Mouse (Mus musculus) heart, postnatal 14 days (tissue): ENCODE data around the gene Iars2. TPM values are rescaled to one million over a fixed set of nuclear protein-coding genes. Genes with fewer than 3 reads are reported as not detected.

ENCODE experiments used
- DNase-seq, 2 experiments: peaks; one replicate each; pipeline ENCODE4 v3.0.0; 2021 to 2022
- intact Hi-C: fragments of 180-260 bp; cut with DNase I; formaldehyde crosslinking; loops from one replicate; pipeline ENCODE4 v1.15.1; 2025
- long read RNA-seq, 2 experiments: library from polyadenylated mRNA; stranded (forward); transcript quantifications; one replicate each; pipeline ENCODE4 v2.0.0; 2021
- total RNA-seq, 2 experiments: library from RNA; stranded (reverse); gene quantifications; 2 replicates each; pipeline ENCODE4 v1.2.3; 2021

Gene Iars2
- total RNA-seq, result 10 to 100 TPM; 68.3 to 69.7 TPM
- long read RNA-seq, experiment 1, full-length matches to known transcripts, result 59 of 69 reads
- long read RNA-seq, experiment 1, partial matches to known transcripts, result 10 of 69 reads
- long read RNA-seq, experiment 1, other reads (novel, unspliced or antisense), result 0 of 69 reads
- long read RNA-seq, experiment 2, full-length matches to known transcripts, result 81 of 94 reads
- long read RNA-seq, experiment 2, partial matches to known transcripts, result 12 of 94 reads
- long read RNA-seq, experiment 2, other reads (novel, unspliced or antisense), result 1 of 94 reads

DNA sequence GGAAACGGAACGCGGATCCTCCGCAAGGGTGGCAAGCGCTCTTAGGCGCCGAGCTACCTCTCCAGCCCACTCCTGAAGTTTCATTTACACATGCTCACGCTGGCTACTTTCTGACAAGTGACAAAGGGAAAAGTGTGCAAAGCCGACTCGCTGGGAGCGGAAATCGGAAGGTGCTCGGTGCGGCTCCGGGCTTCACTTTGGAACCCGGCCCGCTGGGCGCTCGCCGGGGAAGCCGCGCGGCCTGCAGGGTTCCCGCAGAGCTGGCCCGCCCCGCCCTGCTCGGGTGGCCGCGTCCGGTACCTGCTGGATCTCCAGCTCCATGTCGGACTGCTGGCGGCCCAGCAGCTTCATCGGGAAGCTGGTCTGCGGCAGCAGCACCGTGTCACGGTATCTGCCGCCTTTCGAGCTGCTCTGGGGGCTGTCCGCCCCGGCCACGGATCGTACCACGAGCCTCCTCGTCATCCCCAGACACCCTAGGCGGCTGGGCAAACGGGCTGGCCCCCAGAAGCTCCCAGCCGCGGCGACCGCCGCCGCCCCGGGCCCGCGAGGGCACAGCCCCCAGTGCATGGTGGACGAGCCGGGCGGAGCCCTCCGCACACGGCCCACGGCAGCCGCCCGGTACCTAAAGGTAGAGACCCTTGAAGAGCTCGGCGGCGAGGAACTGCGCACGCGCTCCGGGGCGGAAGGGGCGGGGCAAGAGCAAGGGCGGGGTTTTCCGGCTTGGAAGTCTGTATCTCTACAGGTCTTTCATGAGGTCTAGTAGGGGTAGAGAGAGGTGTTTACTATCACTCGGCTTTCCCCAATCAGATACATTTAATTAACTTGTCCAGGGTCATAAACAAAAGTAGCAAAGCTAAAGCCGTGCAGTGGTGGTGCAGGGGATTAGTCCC is at the start of gene Iars2:
Gene Iars2, minus strand, starts transcription at position 676 of the 890 bp plus-strand sequence.
- DNase-seq, result peak; percentile 92 to 94
- intact Hi-C loops, result no loop called here

DNA sequence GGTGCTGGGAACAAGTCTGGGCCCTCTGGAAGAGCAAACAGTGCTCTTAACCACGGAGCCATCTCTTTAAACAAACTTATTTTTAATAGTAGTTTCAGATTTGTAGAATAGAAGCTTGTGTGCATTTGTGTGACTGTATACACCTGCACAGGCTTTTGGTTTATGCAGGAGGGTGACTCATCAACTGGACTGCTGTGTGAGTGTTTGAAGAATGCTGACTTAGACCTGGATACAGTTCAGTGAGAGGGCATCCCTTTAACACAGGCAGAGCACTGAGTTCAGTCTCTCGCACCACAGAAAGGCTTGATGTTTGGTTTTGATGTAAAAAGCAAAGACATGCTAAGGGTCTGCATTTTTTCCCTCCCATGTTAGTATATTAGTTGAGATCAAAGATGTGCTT is 48.2 kb upstream of the Iars2 start:
- DNase-seq, result no peak
- intact Hi-C loops, result no loop called here

- intact Hi-C loops, result no loop called here
- DNase-seq, result no peak
Measured at GRCm38 (mm10) chr1:185376390-185376789, 47.2 kb upstream of the Iars2 start.

GRCm38 (mm10) chr1:185369979-185370378 is 40.8 kb upstream of the Iars2 start:
- no peak for DNase-seq
- intact Hi-C loops, result no loop called here

DNA sequence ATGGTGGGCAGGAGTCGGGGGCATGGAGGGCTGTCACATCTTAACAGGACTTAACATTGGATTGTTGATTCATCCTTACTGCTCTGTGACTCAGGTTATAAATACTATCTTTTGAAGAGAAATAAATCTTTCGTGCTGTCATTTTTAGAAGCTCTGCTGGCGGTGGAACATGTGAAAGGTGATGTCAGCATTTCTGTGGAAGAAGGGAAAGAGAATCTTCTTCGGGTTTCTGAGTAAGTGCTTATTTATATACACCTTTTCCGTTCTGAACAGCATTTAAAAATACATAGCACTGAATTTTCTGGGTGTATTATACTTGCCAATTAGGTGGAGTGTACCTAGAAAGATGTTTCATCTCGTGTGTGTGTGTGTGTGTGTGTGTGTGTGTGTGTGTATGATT is 38.2 kb upstream of the Iars2 start:
- intact Hi-C loops, result no loop called here
- DNase-seq, result no peak

- no peak for DNase-seq
- intact Hi-C loops, result no loop called here
Measured at GRCm38 (mm10) chr1:185364183-185364540, 35.0 kb upstream of the Iars2 start.

GRCm38 (mm10) chr1:185363526-185364182 is 34.5 kb upstream of the Iars2 start:
- DNase-seq, result peak; percentile 33 to 48
- intact Hi-C loops, result no loop called here

DNA sequence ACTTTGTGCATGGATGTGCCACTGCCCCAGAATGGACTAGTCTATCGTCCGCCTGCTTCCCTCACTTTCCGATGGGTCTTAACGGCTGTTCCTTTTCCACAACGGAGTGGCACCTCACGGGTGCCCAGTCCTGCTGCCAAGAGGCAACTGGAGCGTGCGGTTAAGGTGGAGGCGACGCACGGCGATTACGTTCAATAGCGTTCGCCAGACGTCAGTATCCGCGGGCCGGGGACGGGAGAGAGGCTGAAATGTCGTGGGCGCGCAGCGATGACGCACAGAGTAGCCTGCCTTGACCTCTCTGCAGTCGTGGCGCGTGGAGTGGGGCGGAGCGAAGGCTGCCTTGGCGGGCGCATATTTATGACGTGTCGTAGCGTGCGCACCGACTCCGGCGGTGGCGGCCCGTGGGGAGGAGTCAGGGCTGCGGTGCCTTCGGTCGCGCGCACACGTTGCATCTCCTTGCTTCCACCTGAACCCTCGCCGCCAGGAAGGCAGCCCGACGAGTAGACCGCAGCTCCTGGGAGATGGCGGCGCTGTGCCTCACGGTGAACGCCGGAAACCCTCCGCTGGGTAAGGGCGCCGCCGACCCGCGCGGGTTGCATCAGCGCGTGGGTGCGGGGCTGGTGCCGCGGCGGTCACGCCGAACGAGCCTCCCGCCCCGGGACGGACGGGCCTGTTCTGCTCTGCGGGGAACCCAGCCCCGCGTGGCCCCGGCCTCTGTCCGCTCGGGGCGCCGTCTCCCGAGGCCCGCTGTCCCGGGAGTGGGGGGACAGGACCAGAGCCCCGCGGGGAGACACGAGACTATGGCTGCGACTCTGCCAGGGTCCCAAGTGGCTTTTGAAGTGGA is 33.7 kb upstream of the Iars2 start, which contains the start of gene Eprs:
Gene Eprs, plus strand, starts transcription at position 368 of the 844 bp plus-strand sequence.
- DNase-seq, result peak; percentile 98 to 100
- intact Hi-C loops, result no loop called here

- DNase-seq, result no peak
- intact Hi-C loops, result loop anchor here (2.0 kb wide), 1 partner anchor 23 kb away; no protein-coding TSS in a partner anchor
Measured at GRCm38 (mm10) chr1:185358211-185358610, 29.0 kb upstream of the Iars2 start.

DNA sequence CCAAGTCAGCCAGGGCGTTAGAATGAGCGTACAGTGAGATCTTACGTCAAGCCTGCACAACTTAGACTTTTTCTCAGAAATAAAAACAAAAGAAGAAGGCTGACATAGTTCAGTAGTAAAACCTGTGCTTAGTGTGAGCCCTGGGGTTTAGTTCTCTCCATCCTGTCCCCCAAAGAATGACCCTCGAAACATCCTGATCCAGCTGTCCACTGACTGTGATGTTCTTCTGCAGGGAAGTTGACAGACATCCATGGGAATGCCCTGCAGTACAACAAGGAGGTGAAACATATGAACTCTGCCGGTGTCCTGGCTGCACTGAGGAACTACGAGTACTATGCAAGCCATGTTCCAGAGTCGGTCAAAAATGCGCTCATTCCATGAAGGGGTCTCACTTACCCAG is 27.1 kb upstream of the Iars2 start:
- no peak for DNase-seq
- intact Hi-C loops, result no loop called here

DNA sequence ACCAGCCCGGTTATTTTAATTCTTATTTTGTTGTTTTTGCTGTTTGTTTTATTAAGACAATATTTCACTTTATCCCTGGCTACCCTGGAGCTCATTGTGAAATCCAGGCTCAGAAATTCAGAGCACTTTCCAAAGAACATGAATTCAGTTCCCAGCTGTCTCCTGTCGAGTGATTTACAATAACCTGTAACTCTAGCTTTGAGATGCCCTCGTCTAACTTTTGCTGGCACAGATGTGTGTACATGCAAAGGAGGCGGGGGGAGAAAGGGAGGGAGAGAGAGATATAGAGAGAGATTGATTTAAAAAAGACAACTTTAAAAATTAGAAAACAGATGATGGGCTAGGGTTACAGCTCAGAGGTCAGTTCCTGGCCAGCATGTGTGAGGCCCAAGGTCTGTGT is 25.5 kb upstream of the Iars2 start:
- intact Hi-C loops, result no loop called here
- no peak for DNase-seq

GRCm38 (mm10) chr1:185353351-185353750 is 24.2 kb upstream of the Iars2 start:
- no peak for DNase-seq
- intact Hi-C loops, result no loop called here

- no peak for DNase-seq
- intact Hi-C loops, result no loop called here
Measured at GRCm38 (mm10) chr1:185352151-185352550, 23.0 kb upstream of the Iars2 start.

- intact Hi-C loops, result no loop called here
- DNase-seq, result no peak
Measured at GRCm38 (mm10) chr1:185350611-185351010, 21.4 kb upstream of the Iars2 start.

- no peak for DNase-seq
- intact Hi-C loops, result no loop called here
Measured at GRCm38 (mm10) chr1:185349741-185350140, 20.5 kb upstream of the Iars2 start.

DNA sequence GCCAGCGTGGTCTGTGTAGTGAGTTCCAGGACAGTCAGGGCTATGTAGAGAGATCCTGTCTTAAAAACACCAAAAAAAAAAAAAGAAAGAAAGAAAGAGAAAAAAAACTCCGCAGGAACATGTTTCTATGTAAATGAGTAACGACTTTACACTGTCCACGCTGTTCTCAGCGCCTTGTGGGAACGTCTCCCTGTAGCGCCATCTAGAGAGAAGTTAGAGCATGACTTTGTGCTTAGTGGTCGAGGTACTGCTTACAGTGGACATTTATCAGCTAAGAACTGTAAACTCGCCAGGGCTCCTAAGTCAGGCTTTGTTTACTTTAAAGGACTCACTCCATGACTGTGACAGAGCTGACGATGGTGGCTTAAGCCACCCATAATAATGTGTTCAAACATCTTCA is 17.0 kb upstream of the Iars2 start:
- DNase-seq, result no peak
- intact Hi-C loops, result no loop called here

DNA sequence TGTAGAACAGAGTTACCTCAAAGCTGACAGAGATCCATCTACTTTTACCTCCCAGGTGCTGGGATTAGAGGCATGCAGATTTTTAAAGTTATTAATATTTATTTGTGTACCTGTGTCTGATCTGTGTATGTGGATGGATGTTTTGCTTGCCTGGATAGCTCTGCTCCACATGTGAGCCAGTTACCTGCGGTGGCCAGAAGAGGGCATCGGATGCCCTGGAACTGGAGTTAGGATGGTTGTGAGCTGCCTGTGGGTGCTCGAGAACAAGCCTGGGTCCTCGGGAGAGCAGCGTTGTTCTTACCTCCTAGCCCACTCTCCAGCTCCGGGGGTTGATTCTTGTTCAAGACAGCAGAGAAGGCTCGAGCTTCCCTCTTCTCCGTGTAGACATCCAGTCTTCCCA is 14.2 kb upstream of the Iars2 start:
- intact Hi-C loops, result no loop called here
- DNase-seq, result no peak

DNA sequence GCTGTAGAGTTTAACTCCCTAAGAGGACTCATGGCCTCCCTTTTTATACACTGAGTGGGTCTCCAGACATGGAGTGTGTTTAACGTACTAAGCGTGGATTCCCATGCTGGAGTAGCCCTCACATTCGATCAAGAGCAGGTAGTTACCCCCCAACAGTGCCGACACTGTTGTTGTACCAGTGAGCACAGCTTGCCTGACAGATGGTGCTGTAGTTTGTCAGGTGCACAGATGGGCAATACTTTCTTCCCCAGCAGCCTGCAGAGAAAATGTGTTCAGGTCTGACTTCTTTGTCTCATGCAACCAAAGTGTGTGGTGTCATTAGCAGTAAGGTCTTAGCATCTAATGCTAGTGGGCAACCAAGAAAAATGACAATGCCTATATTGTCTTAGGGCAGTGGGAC is 13.2 kb upstream of the Iars2 start:
- intact Hi-C loops, result no loop called here

DNA sequence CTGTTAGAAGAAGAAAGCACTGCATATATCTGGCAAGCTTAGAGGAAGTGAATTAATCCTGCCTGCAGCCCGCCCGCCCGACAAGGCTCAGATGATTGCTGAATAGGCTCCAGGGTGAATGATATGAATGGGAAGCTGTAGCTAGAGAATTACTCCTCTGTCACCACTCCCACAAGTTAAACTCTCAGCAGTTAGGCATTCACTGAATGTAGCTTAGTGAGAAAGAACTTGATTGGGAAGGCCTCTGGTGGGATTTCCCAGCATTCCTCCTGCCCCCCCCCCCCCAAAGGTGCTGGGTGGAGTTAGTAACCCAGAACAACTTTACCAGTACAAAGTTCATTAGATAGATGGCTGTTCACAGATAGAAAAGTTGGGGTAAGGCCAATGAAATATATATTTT is 7.3 kb upstream of the Iars2 start:
- DNase-seq, result no peak
- intact Hi-C loops, result no loop called here

More for the DNA sequence above, 13.2 kb upstream of the Iars2 start:
- no peak for DNase-seq

DNA sequence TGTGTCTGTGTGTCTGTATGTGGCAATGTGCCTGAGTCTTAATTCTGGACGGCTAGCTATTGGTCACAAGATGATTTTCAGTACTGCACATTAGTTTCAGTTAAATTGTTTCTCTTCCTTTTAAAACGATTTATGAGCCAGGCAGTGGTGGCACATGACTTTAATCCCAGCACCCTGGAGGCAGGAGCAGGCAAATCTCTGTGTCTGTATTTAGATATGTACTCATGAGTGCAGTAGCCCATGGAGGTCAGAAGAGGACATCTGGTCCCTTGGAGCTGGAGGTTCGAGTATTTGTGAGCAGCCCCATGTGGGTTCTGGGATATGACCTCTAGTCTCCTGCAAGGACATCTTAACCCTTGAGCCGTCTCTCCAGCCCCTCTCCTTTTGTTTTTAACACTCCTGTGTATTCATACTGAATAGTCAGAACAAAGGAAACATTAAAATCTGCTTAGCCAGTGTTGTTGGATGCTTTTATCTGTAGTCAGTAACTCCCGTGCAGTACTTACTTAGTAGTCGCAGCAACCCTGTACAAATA is 6.1 kb upstream of the Iars2 start:
- intact Hi-C loops, result loop anchor here (2.0 kb wide), 1 partner anchor 24 kb away; no protein-coding TSS in a partner anchor
- DNase-seq, result no peak
